Mouse (Mus musculus) midbrain, embryonic 12.5 days (tissue): ENCODE measurements at regions not wholly inside any gene's neighbourhood (a gene's known extent, or its start where the extent isn't known, plus 50 kb on each side); places are given as distances from the start of the nearest gene placed in this dataset.

Experiments
- ATAC-seq: fragments of 200-750 bp; cut with Nextera tagmentation; 2 replicates; pipeline ENCODE4 v1.8.0; 2017; ENCODE audit warnings: low read depth, moderate TSS enrichment, moderate library complexity; ENCODE audit not compliant: low FRiP score
- H3K27ac ChIP-seq: fragments of 300-500 bp; sonication (generic); replicated peaks from 2 replicates; pipeline ENCODE4 v1.5.1; 2016; ENCODE audit warnings: mild to moderate bottlenecking
- H3K27me3 ChIP-seq: fragments of 300-500 bp; sonication (generic); 2 replicates; pipeline ENCODE4 v1.6.1; 2016; ENCODE audit warnings: mild to moderate bottlenecking
- H3K36me3 ChIP-seq: fragments of 300-500 bp; sonication (generic); 2 replicates; pipeline ENCODE4 v1.6.1; 2016
- H3K4me1 ChIP-seq: fragments of 300-500 bp; sonication (generic); 2 replicates; pipeline ENCODE4 v1.6.1; 2016
- H3K4me2 ChIP-seq: fragments of 300-500 bp; sonication (generic); replicated peaks from 2 replicates; pipeline ENCODE4 v1.6.1; 2016; ENCODE audit warnings: mild to moderate bottlenecking, moderate library complexity
- H3K4me3 ChIP-seq: fragments of 300-500 bp; sonication (generic); 2 replicates; pipeline ENCODE4 v1.5.1; 2016; ENCODE audit warnings: mild to moderate bottlenecking
- H3K9ac ChIP-seq: fragments of 300-500 bp; sonication (generic); replicated peaks from 2 replicates; pipeline ENCODE4 v1.6.1; 2016; ENCODE audit warnings: mild to moderate bottlenecking, moderate library complexity
- H3K9me3 ChIP-seq: fragments of 300-500 bp; sonication (generic); 2 replicates; pipeline ENCODE4 v1.6.1; 2016; ENCODE audit warnings: mild to moderate bottlenecking
- WGBS: fragments of 180-500 bp; shearing (Covaris S2); methylation state at CpG from one replicate; pipeline ENCODE4 v1.1.7; 2016; 5-methylcytosine and 5-hydroxymethylcytosine counted together

DNA sequence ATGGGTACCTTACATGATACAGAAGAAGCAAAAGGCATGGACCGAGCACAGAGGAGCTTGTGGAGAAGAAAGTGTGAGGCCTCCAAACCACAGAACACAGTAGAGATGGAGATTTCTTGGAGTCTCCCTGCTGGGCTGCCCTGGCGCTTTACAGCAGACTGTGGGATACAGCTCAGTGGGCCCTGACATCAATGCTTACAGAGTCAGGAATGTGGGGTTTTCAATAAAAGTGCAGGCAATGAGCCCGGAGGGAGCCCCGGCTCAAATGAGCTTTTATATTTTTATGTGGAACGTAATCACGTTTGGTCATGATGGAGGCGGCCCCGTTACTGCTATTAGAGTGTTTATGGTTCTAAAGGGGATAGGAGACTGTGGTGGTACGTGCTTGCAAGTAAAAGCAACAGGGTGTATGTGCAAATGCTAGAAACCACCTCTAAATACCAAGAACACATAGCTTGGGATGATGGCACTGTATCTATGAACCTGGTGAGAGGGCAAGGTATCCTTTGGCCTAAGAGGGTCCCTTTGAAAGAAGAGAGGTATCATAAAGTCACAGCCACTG is 308.1 kb upstream of the Dynlrb2 start:
- no peak for ATAC-seq
- H3K4me2 ChIP-seq = no peak overlapping the region
- H3K27ac ChIP-seq = no peak overlapping the region
- H3K27me3 ChIP-seq = peaks cover 10% of the 10 kb centered on the region; the same call in 1 of the 2 replicates
- H3K4me3 ChIP-seq = no peak overlapping the region
- no peaks in the 10 kb centered on the region for H3K36me3 ChIP-seq
- H3K9me3 ChIP-seq = no peaks in the 10 kb centered on the region
- 0 out of 2 replicates have a peak, but pooled peaks cover 5% of the 10 kb centered on the region for H3K4me1 ChIP-seq
- 86% methylated on average over 9 of the region's 9 CpGs for WGBS
- H3K9ac ChIP-seq = no peak overlapping the region

DNA sequence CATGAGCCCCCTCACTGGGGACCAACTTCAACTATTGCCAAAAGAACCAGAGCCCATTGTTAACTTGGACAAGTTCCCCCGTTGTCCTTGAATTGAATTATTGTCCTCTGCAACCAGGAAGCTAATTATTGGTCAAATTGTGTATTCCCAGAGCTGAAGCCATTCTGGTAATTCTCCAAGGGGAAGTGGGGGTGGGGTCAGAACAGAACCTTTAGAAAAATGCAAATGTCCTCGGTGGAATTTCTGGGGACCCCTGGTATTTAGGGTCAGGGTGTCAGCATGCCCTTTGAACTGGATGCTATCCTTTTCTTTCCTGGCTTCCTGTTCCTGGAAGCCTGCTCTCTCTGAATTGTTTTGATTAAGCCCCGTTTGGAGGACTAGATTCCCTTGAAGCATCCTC is 312.7 kb upstream of the Dynlrb2 start:
- WGBS = 31% methylated on average over 3 of the region's 3 CpGs
- H3K27ac ChIP-seq = no peak overlapping the region

GRCm38 (mm10) chr8:116185206-116185605 is 319.6 kb upstream of the Dynlrb2 start:
- no peak for ATAC-seq
- Histone ChIP-seq H3K4me3 (no peak overlapping the region), H3K9ac (no peak overlapping the region), H3K36me3 (no peaks in the 10 kb centered on the region), H3K9me3 (no peaks in the 10 kb centered on the region), H3K4me1 (no peaks in the 10 kb centered on the region), H3K27me3 (no peaks in the 10 kb centered on the region), H3K27ac (no peak overlapping the region), H3K4me2 (no peak overlapping the region)
- WGBS = 88% methylated on average over 7 of the region's 7 CpGs

More for the DNA sequence above, 312.7 kb upstream of the Dynlrb2 start:
- H3K9ac ChIP-seq = no peak overlapping the region
- no peaks in the 10 kb centered on the region for H3K27me3 ChIP-seq
- no peak overlapping the region for H3K4me2 ChIP-seq
- no peaks in the 10 kb centered on the region for H3K9me3 ChIP-seq
- H3K36me3 ChIP-seq = no peaks in the 10 kb centered on the region
- H3K4me1 ChIP-seq = 0 out of 2 replicates have a peak, but pooled peaks cover 5% of the 10 kb centered on the region
- ATAC-seq = no peak
- H3K4me3 ChIP-seq = no peak overlapping the region

- 61% methylated on average over 8 of the region's 8 CpGs for WGBS
Measured at GRCm38 (mm10) chr8:116184241-116184640, 320.5 kb upstream of the Dynlrb2 start.

DNA sequence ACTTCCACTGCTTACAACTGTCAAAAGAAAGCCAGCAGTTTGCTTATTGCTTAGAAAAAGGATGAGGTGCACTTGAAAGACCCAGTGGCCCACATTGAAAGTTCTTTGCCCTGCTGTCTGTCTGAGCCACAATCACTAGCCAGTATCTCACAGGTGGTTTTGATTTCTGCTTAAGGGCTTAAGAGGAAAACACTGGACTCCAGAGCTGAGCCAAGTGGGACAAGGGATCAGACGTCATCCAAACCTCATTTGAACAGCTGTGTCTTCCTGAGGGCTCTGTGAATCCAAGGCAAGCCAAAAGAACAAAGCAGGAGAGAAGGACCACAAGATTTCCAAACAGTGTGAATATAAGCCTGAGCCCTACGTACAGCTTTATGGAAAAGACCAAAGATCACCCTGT is 326.8 kb upstream of the Dynlrb2 start:
- no peak overlapping the region for H3K27ac ChIP-seq
- H3K9ac ChIP-seq = no peak overlapping the region
- no peaks in the 10 kb centered on the region for H3K9me3 ChIP-seq
- no peaks in the 10 kb centered on the region for H3K36me3 ChIP-seq
- H3K4me3 ChIP-seq = no peak overlapping the region
- no peak for ATAC-seq
- no peak overlapping the region for H3K4me2 ChIP-seq
- WGBS = 67% methylated on average over 2 of the region's 2 CpGs
- H3K27me3 ChIP-seq = no peaks in the 10 kb centered on the region
- no peaks in the 10 kb centered on the region for H3K4me1 ChIP-seq

More at GRCm38 (mm10) chr8:116184241-116184640, 320.5 kb upstream of the Dynlrb2 start:
- Histone ChIP-seq H3K4me2 (no peak overlapping the region), H3K4me1 (no peaks in the 10 kb centered on the region), H3K27me3 (no peaks in the 10 kb centered on the region), H3K36me3 (no peaks in the 10 kb centered on the region), H3K4me3 (no peak overlapping the region), H3K9ac (no peak overlapping the region), H3K27ac (no peak overlapping the region), H3K9me3 (no peaks in the 10 kb centered on the region)
- ATAC-seq = no peak

DNA sequence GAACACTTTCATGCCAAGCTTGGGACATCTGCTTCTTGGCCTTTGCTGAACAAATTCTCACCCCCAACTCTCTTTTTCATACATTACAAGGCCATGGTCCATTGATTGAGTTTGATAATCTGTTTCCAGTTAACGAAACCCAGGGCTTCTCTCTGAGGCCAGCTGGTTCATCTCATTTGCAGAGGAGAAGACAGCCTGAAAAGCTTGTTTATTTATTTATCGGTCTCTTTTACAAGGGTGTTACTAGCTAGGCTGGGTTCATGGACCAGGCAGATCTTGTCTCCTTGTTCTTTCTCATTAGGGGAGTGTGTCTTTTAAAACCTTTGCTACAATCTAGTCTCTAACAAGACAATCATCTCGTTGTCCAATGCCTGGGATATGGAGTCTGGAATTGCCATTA is 329.9 kb upstream of the Dynlrb2 start:
- Histone ChIP-seq H3K36me3 (no peaks in the 10 kb centered on the region), H3K4me3 (no peak overlapping the region), H3K4me2 (no peak overlapping the region), H3K4me1 (no peaks in the 10 kb centered on the region), H3K9ac (no peak overlapping the region), H3K27ac (no peak overlapping the region), H3K9me3 (no peaks in the 10 kb centered on the region), H3K27me3 (no peaks in the 10 kb centered on the region)
- no peak for ATAC-seq
- 65% methylated on average over 3 of the region's 3 CpGs for WGBS

DNA sequence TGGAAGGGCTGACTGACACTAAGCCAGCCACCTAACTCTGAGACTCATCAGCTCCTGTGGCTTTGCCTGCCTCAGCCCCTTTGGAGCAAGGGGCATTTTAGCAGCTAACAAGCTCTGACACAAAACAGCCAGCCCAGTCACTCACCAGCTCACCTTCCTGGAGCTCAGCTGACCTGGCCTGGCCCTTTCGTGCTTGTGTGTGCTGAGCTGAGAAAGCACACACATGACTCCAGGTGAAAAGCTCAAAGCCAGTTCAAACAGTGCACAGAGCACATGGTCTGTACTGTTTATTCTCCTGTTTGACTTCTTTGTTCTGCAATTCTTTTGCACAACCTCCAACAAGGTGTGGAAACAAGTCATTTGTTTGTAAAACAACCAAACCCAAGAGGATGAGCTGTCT is 330.8 kb upstream of the Dynlrb2 start:
- 91% methylated on average over 1 of the region's 1 CpGs for WGBS
- H3K27ac ChIP-seq = no peak overlapping the region
- no peak overlapping the region for H3K4me3 ChIP-seq

GRCm38 (mm10) chr8:116167874-116168273 is 336.9 kb upstream of the Dynlrb2 start:
- H3K36me3 ChIP-seq = no peaks in the 10 kb centered on the region
- H3K4me3 ChIP-seq = no peak overlapping the region
- no peaks in the 10 kb centered on the region for H3K9me3 ChIP-seq
- no peak overlapping the region for H3K9ac ChIP-seq
- peak; percentile 69; the same call in 1 of the 2 replicates for ATAC-seq
- H3K27me3 ChIP-seq = no peaks in the 10 kb centered on the region
- H3K4me1 ChIP-seq = peaks cover 10% of the 10 kb centered on the region
- H3K27ac ChIP-seq = no peak overlapping the region
- 44% methylated on average over 4 of the region's 4 CpGs for WGBS
- H3K4me2 ChIP-seq = no peak overlapping the region

More for the DNA sequence above, 330.8 kb upstream of the Dynlrb2 start:
- no peaks in the 10 kb centered on the region for H3K36me3 ChIP-seq
- H3K9ac ChIP-seq = no peak overlapping the region
- no peak overlapping the region for H3K4me2 ChIP-seq
- ATAC-seq = no peak
- H3K27me3 ChIP-seq = no peaks in the 10 kb centered on the region
- H3K4me1 ChIP-seq = no peaks in the 10 kb centered on the region
- H3K9me3 ChIP-seq = no peaks in the 10 kb centered on the region

DNA sequence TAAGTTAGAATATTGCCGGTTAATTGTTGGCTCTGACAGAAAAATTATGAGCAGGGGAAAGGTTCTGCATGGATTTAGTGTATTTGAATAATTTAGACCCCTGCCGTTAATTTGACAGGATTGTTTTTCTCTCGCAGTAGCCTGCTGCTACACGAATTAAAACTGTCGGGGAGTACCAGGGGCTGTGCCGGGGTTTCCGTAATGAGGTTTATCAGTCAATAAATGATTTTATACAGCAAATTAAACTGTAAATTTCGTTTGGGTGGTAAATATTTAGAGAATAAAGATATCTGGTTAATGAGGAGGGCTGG is 339.8 kb upstream of the Dynlrb2 start:
- Histone ChIP-seq H3K4me2 (no peak overlapping the region), H3K4me3 (no peak overlapping the region), H3K36me3 (no peaks in the 10 kb centered on the region), H3K9ac (no peak overlapping the region), H3K27ac (no peak overlapping the region), H3K9me3 (no peaks in the 10 kb centered on the region), H3K27me3 (no peaks in the 10 kb centered on the region), H3K4me1 (peaks cover 10% of the 10 kb centered on the region)
- peak; percentile 23; the same call in 1 of the 2 replicates for ATAC-seq
- 21% methylated on average over 8 of the region's 8 CpGs for WGBS

DNA sequence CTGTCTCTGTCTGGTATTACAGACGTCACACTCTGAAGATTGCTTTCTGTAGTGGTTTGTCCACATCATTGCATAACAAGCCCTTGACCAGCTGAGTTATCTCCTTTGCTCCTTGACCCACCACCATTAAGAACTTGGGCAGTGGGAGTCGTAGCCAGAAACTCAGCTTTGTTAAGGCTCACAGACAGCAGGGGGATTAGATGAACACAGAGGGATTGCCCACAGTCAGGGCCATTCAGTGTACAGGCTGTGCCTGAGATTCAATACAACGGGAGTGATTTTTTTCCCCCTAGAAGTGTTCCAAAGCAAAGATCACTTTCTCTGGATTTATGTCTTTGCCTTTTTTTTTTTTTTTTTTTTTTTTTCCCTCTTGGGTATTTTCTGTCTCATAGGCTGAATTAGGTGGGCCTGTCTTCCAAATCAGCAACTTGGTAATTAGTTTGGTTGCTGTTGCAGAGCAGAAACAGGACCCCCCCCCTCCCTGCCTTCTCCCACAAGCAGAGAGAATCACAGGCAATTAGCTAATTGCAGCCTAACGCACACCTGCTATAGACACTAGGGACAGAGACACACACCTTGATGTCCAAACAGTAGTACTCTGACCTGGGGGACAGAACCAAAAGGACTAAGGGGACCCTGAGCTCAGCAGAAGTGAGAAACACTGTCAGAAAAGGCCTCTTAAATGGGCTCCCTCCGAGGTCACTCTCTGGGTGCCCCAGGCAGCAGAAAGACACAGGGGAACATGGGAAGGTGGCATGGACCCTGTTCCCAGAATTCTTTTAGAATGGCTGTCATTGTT is 340.4 kb upstream of the Dynlrb2 start:
- no peak overlapping the region for H3K9ac ChIP-seq
- WGBS = 36% methylated on average over 5 of the region's 5 CpGs

GRCm38 (mm10) chr8:116160932-116161331 is 343.8 kb upstream of the Dynlrb2 start:
- WGBS = 70% methylated on average over 5 of the region's 5 CpGs
- Histone ChIP-seq H3K4me2 (no peak overlapping the region), H3K4me3 (no peak overlapping the region), H3K4me1 (peaks cover 10% of the 10 kb centered on the region), H3K36me3 (no peaks in the 10 kb centered on the region), H3K27ac (no peak overlapping the region; the same call in 1 of the 2 replicates), H3K9me3 (no peaks in the 10 kb centered on the region), H3K27me3 (no peaks in the 10 kb centered on the region), H3K9ac (no peak overlapping the region)
- ATAC-seq = no peak

More for the DNA sequence above, 340.4 kb upstream of the Dynlrb2 start:
- H3K36me3 ChIP-seq = no peaks in the 10 kb centered on the region
- H3K4me1 ChIP-seq = peaks cover 10% of the 10 kb centered on the region
- H3K27ac ChIP-seq = no peak overlapping the region
- ATAC-seq = peak; percentile 34; the same call in 1 of the 2 replicates
- no peaks in the 10 kb centered on the region for H3K27me3 ChIP-seq
- no peak overlapping the region for H3K4me3 ChIP-seq
- H3K9me3 ChIP-seq = no peaks in the 10 kb centered on the region
- no peak overlapping the region for H3K4me2 ChIP-seq

DNA sequence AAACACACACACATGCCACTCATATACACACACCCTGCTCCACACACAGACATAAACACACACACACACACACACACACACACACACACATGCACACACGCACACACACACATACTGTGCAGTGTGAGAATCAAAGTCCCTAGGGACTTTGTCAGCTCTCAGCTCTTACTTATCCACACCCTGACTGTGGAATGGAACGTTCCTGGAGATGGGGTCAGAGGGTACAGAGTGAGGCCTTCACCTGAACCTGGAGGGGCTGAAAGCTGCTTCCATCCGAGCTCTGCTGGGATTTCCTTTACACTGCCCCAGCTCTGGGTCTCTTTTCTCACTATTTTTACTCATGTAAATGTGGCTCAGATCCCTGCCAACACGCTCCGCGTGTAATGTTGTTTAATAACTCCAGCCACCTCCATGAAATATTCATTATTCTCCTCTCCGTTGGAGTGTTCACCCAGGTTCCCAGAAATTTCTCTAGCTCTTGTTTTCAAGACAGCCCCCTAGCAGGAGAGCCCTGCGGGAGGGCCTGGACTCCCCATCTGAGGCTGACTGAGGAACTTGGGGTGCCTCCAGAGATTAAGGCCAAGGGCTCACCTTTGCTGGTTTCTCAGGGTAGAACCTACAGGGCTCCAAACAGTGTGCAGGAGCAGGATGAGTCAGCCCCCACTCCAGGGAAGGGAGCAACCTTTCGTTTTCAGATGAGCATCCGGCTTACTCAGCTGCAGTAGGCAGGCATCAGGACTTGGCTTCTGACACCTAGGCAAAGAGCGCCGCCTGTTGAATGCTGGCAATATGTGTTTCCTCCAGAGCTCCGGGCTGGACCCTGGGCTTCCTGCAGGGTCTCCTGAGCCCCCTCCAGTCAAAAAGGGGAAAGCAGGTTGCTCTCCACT is 360.8 kb upstream of the Dynlrb2 start:
- Histone ChIP-seq H3K4me2 (no peak overlapping the region), H3K4me1 (peaks cover 8% of the 10 kb centered on the region), H3K27me3 (no peaks in the 10 kb centered on the region; the same call in 1 of the 2 replicates), H3K4me3 (no peak overlapping the region), H3K27ac (no peak overlapping the region), H3K36me3 (no peaks in the 10 kb centered on the region), H3K9me3 (no peaks in the 10 kb centered on the region), H3K9ac (no peak overlapping the region)
- 43% methylated on average over 13 of the region's 13 CpGs for WGBS
- peak; percentile 9; the same call in 1 of the 2 replicates for ATAC-seq
